Mouse (Mus musculus): ENCODE results near the gene Prss54.
"Not testable (repeated sequence)": the region's sequence is repeated elsewhere in the genome, so short reads cannot be mapped to it uniquely, and the experiment has no call there.

The Prss54 gene

GRCm38 (mm10) chr8:95576240-95576639 is at the start of gene Prss54:
Gene Prss54 (minus strand): TSS chr8:95576340.
- DNase-seq, result no peak

GRCm38 (mm10) chr8:95624833-95625232 is 48.7 kb upstream of the Prss54 start:
- no peak for DNase-seq

GRCm38 (mm10) chr8:95620046-95620445 is 43.9 kb upstream of the Prss54 start:
- no peak for DNase-seq

GRCm38 (mm10) chr8:95616383-95616782 is 40.2 kb upstream of the Prss54 start:
- DNase-seq, result no peak

GRCm38 (mm10) chr8:95611769-95612168 is 35.6 kb upstream of the Prss54 start:
- no peak for DNase-seq

- no peak for DNase-seq
Measured at GRCm38 (mm10) chr8:95610749-95611148, 34.6 kb upstream of the Prss54 start.

GRCm38 (mm10) chr8:95609406-95609805 is 33.3 kb upstream of the Prss54 start:
- no peak for DNase-seq

GRCm38 (mm10) chr8:95607210-95607609 is 31.1 kb upstream of the Prss54 start:
- DNase-seq, result no peak

- not testable (repeated sequence) for DNase-seq
Measured at GRCm38 (mm10) chr8:95606509-95606908, 30.4 kb upstream of the Prss54 start.

GRCm38 (mm10) chr8:95602168-95602567 is 26.0 kb upstream of the Prss54 start:
- no peak for DNase-seq

GRCm38 (mm10) chr8:95601306-95601705 is 25.2 kb upstream of the Prss54 start:
- no peak for DNase-seq

- DNase-seq, result peak; percentile 11
Measured at GRCm38 (mm10) chr8:95599861-95600260, 23.7 kb upstream of the Prss54 start.

GRCm38 (mm10) chr8:95596841-95597241 is 20.7 kb upstream of the Prss54 start:
- DNase-seq, result no peak

- no peak for DNase-seq
Measured at GRCm38 (mm10) chr8:95595131-95595530, 19.0 kb upstream of the Prss54 start.

- DNase-seq, result no peak
Measured at GRCm38 (mm10) chr8:95593439-95594393, 17.6 kb upstream of the Prss54 start.

GRCm38 (mm10) chr8:95592131-95592780 is 16.1 kb upstream of the Prss54 start:
- no peak for DNase-seq

- no peak for DNase-seq
Measured at GRCm38 (mm10) chr8:95590539-95590938, 14.4 kb upstream of the Prss54 start.

GRCm38 (mm10) chr8:95589282-95589681 is 13.1 kb upstream of the Prss54 start:
- DNase-seq, result no peak

GRCm38 (mm10) chr8:95587339-95587738 is 11.2 kb upstream of the Prss54 start:
- no peak for DNase-seq

GRCm38 (mm10) chr8:95573146-95573545 is 3.0 kb downstream of the Prss54 start:
- DNase-seq, result no peak

GRCm38 (mm10) chr8:95566809-95567208 is 9.3 kb downstream of the Prss54 start:
- DNase-seq, result no peak

- no peak for DNase-seq
Measured at GRCm38 (mm10) chr8:95566217-95566616, 9.9 kb downstream of the Prss54 start.

GRCm38 (mm10) chr8:95555963-95556362 is 20.2 kb downstream of the Prss54 start:
- DNase-seq, result no peak

- DNase-seq, result no peak
Measured at GRCm38 (mm10) chr8:95551577-95551976, 24.6 kb downstream of the Prss54 start.

Data from kidney, adult 11 months (tissue).